Mouse (Mus musculus) embryonic facial prominence, embryonic 11.5 days (tissue): ENCODE results near the gene Hirip3. TPM values are rescaled to one million over a fixed set of nuclear protein-coding genes. Genes with fewer than 3 reads are reported as not detected.

Source experiments
- ATAC-seq: fragments of 200-750 bp; cut with Nextera tagmentation; replicated peaks from 2 replicates; pipeline ENCODE4 v1.8.0; 2017; ENCODE audit warnings: low read depth; ENCODE audit not compliant: insufficient number of reproducible peaks, low FRiP score, low TSS enrichment
- DNase-seq: peaks from one replicate; pipeline ENCODE4 v3.0.0-alpha.2; 2015; ENCODE audit warnings: low spot score
- H3K27ac ChIP-seq: fragments of 300-500 bp; sonication (generic); replicated peaks from 2 replicates; pipeline ENCODE4 v1.5.1; 2014; ENCODE audit warnings: mild to moderate bottlenecking, low read depth, low read length, control low read depth
- H3K27me3 ChIP-seq: fragments of 300-500 bp; sonication (generic); 2 replicates; pipeline ENCODE4 v1.6.1; 2014; ENCODE audit warnings: mild to moderate bottlenecking, low read length, moderate library complexity, mixed read lengths; ENCODE audit not compliant: control insufficient read depth, insufficient read depth
- H3K36me3 ChIP-seq: fragments of 300-500 bp; sonication (generic); replicated peaks from 2 replicates; pipeline ENCODE4 v1.6.1; 2014; ENCODE audit warnings: low read depth, mild to moderate bottlenecking, low read length, moderate library complexity, mixed read lengths; ENCODE audit not compliant: control insufficient read depth, insufficient read depth
- H3K4me1 ChIP-seq: fragments of 300-500 bp; sonication (generic); 2 replicates; pipeline ENCODE4 v1.6.1; 2014; ENCODE audit warnings: low read length, mixed read lengths; ENCODE audit not compliant: control insufficient read depth, insufficient read depth
- H3K4me2 ChIP-seq: fragments of 300-500 bp; sonication (generic); 2 replicates; pipeline ENCODE4 v1.6.1; 2014; ENCODE audit warnings: low read depth, mild to moderate bottlenecking, control low read depth, low read length, moderate library complexity
- H3K4me3 ChIP-seq: fragments of 300-500 bp; sonication (generic); 2 replicates; pipeline ENCODE4 v1.5.1; 2014; ENCODE audit warnings: low read depth, low read length, control low read depth
- H3K9ac ChIP-seq: fragments of 300-500 bp; sonication (generic); replicated peaks from 2 replicates; pipeline ENCODE4 v1.6.1; 2014; ENCODE audit warnings: mild to moderate bottlenecking, control low read depth, low read length
- H3K9me3 ChIP-seq: fragments of 300-500 bp; sonication (generic); replicated peaks from 2 replicates; pipeline ENCODE4 v1.6.1; 2016; ENCODE audit warnings: mild to moderate bottlenecking, low read length, inconsistent platforms, mixed read lengths; ENCODE audit not compliant: control insufficient read depth
- WGBS: fragments of 180-500 bp; shearing (Covaris S2); extraction: QIAGEN DNeasy Blood & Tissue Kit; methylation state at CpG from one replicate; pipeline ENCODE4 v1.1.7; 2014; 5-methylcytosine and 5-hydroxymethylcytosine counted together
- polyA plus RNA-seq: library from polyadenylated mRNA; unstranded; fragments of >200 nt; fragmentation: Nextera tagmentation; extraction: Ambion mirVana; gene quantifications from 2 replicates; pipeline ENCODE4 v1.2.1, GENCODE M21; 2014

Gene Hirip3
- 18.8 and 23.4 TPM in 2 replicates for polyA plus RNA-seq

- H3K4me3 ChIP-seq, result peak within 1 kb of the TSS; percentile 46
- no peaks in the 10 kb centered on the region for H3K9me3 ChIP-seq
- WGBS, result 3% methylated on average over 42 of the region's 42 CpGs
- peak within 1 kb of the TSS; percentile 75 for H3K9ac ChIP-seq
- DNase-seq (peak; percentile 98), ATAC-seq (peak; percentile 86)
- H3K36me3 ChIP-seq, result peaks cover 5% of the 10 kb centered on the region
- H3K4me2 ChIP-seq, result peak within 1 kb of the TSS; percentile 81
- peaks cover 6% of the 10 kb centered on the region for H3K4me1 ChIP-seq
- no peaks in the 10 kb centered on the region for H3K27me3 ChIP-seq
- peak within 1 kb of the TSS; percentile 43 for H3K27ac ChIP-seq
These were observed at the start of gene Hirip3 for GRCm38 (mm10) chr7:126861429-126862130. Gene Hirip3 (plus strand): TSS chr7:126861972.

- Histone ChIP-seq H3K4me3 (no peak overlapping the region), H3K4me2 (no peak overlapping the region), H3K4me1 (no peaks in the 10 kb centered on the region), H3K27ac (no peak overlapping the region), H3K9ac (no peak overlapping the region), H3K27me3 (no peaks in the 10 kb centered on the region), H3K36me3 (no peaks in the 10 kb centered on the region), H3K9me3 (no peaks in the 10 kb centered on the region)
- DNase-seq (no peak), ATAC-seq (no peak)
- 72% methylated on average over 8 of the region's 8 CpGs for WGBS
These were observed 46.0 kb upstream of the Hirip3 start for GRCm38 (mm10) chr7:126815726-126816222.

GRCm38 (mm10) chr7:126816494-126816893, 45.3 kb upstream of the Hirip3 start:
- DNase-seq (no peak), ATAC-seq (no peak)
- Histone ChIP-seq H3K4me1 (no peaks in the 10 kb centered on the region), H3K27me3 (no peaks in the 10 kb centered on the region), H3K27ac (no peak overlapping the region), H3K9me3 (no peaks in the 10 kb centered on the region), H3K36me3 (no peaks in the 10 kb centered on the region), H3K4me2 (no peak overlapping the region), H3K4me3 (no peak overlapping the region), H3K9ac (no peak overlapping the region)
- WGBS, result 88% methylated on average over 8 of the region's 8 CpGs

GRCm38 (mm10) chr7:126817595-126817994, 44.2 kb upstream of the Hirip3 start:
- no peak for DNase-seq
- Histone ChIP-seq H3K4me1 (no peaks in the 10 kb centered on the region), H3K27ac (no peak overlapping the region), H3K4me2 (no peak overlapping the region), H3K36me3 (no peaks in the 10 kb centered on the region), H3K27me3 (peaks cover 3% of the 10 kb centered on the region; the same call in 1 of the 2 replicates), H3K9me3 (no peaks in the 10 kb centered on the region), H3K4me3 (no peak overlapping the region), H3K9ac (no peak overlapping the region)
- ATAC-seq, result no peak
- WGBS, result 82% methylated on average over 7 of the region's 7 CpGs

GRCm38 (mm10) chr7:126818818-126819217, 43.0 kb upstream of the Hirip3 start:
- no peak overlapping the region for H3K9ac ChIP-seq
- no peaks in the 10 kb centered on the region for H3K9me3 ChIP-seq
- H3K4me1 ChIP-seq, result peaks cover 3% of the 10 kb centered on the region; the same call in 1 of the 2 replicates
- H3K27me3 ChIP-seq, result peaks cover 12% of the 10 kb centered on the region
- WGBS, result 45% methylated on average over 1 of the region's 1 CpGs
- H3K36me3 ChIP-seq, result no peaks in the 10 kb centered on the region
- ATAC-seq (no peak), DNase-seq (no peak)
- H3K4me3 ChIP-seq, result no peak overlapping the region
- H3K4me2 ChIP-seq, result no peak overlapping the region
- H3K27ac ChIP-seq, result no peak overlapping the region

- H3K27ac ChIP-seq, result no peak overlapping the region
These were observed 39.8 kb upstream of the Hirip3 start for GRCm38 (mm10) chr7:126821835-126822511.

GRCm38 (mm10) chr7:126822741-126823140, 39.0 kb upstream of the Hirip3 start:
- H3K4me3 ChIP-seq, result peak overlapping the region; percentile 33; the same call in 1 of the 2 replicates
- no peak overlapping the region; the same call in 1 of the 2 replicates for H3K9ac ChIP-seq
- peaks cover 3% of the 10 kb centered on the region; the same call in 1 of the 2 replicates for H3K4me1 ChIP-seq
- peaks cover 17% of the 10 kb centered on the region for H3K27me3 ChIP-seq
- no peak overlapping the region for H3K27ac ChIP-seq
- H3K4me2 ChIP-seq, result peak overlapping the region; percentile 68; the same call in 1 of the 2 replicates
- DNase-seq (no peak), ATAC-seq (no peak)
- H3K36me3 ChIP-seq, result no peaks in the 10 kb centered on the region
- WGBS, result 8% methylated on average over 9 of the region's 9 CpGs
- no peaks in the 10 kb centered on the region for H3K9me3 ChIP-seq

More at GRCm38 (mm10) chr7:126821835-126822511, 39.8 kb upstream of the Hirip3 start:
- Histone ChIP-seq H3K9ac (no peak overlapping the region), H3K9me3 (no peaks in the 10 kb centered on the region), H3K36me3 (no peaks in the 10 kb centered on the region), H3K27me3 (peaks cover 17% of the 10 kb centered on the region), H3K4me1 (peaks cover 3% of the 10 kb centered on the region; the same call in 1 of the 2 replicates), H3K4me2 (no peak overlapping the region), H3K4me3 (no peak overlapping the region)
- ATAC-seq (peak; percentile 67; the same call in 1 of the 2 replicates), DNase-seq (peak; percentile 89)
- WGBS, result 18% methylated on average over 7 of the region's 7 CpGs
